Mouse (Mus musculus) cerebellum, postnatal 14 days (tissue): Measurements from ENCODE around the gene Nmt1.

Experiments used
- DNase-seq, 2 experiments: peaks; one replicate each; pipeline ENCODE4 v3.0.0; 2021; ENCODE audit warnings: mixed read lengths in 2 of 2

The Nmt1 gene

DNA sequence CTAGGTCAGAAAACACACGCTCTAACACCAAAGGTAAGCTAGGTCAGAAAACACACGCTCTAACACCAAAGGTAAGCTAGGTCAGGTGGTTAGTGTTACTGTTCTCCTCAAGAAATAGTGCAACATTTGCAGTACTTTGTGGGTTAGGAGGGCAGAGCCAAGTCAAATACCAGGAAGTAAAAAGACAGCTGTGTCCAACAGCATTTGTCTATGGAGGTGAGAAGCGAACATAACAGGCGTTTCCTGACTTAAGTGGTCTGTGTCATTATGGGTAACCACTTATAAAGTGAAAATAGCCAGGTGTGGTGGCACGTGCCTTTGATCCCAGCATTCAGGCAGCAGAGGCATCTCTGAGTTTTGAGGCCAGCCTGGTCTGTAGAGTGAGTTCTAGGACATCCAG is 21.6 kb downstream of the Nmt1 start:
- no peak for DNase-seq

DNA sequence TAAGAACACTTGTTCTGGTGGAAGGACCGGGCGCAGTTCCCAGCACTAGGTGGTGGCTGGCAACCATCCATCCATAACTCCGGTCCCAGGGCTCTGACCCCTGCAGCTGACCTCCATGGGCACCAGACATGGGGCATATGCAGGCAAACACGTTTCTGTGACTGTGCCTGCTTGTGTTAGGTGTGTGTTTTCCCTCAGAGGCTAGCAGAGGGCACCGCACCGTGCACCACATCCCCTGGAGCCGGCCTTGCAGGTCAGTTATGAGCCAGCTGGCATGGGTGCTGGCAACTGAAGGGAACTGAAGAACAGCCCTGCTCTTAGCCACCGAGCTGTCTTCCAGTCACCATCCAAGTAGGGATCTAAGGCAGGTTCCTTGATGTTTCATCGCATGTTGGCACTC is 22.2 kb downstream of the Nmt1 start:
- DNase-seq: peak; percentile 32 to 37

DNA sequence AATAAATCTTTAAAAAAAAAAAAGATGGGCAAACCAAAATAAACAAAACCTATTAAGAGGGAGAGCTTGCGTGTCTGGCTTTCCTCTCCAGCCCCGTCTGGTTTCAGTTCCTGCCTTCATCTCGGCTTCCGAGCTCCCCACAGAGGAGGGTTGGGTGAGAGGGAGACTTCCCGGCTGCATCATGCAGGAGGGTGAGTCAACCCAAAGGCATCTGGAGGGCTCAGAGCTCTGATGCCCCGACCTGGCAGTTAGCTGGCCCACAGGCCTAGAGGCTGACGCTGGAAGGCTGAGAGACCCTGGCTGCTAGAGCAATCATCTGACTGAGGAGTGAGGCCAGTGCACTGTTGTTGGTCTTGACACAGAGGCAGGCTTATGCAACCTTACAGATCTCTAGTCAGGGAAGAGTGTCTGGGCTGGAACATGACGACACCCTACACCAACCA is 23.3 kb downstream of the Nmt1 start:
- DNase-seq: no peak

DNA sequence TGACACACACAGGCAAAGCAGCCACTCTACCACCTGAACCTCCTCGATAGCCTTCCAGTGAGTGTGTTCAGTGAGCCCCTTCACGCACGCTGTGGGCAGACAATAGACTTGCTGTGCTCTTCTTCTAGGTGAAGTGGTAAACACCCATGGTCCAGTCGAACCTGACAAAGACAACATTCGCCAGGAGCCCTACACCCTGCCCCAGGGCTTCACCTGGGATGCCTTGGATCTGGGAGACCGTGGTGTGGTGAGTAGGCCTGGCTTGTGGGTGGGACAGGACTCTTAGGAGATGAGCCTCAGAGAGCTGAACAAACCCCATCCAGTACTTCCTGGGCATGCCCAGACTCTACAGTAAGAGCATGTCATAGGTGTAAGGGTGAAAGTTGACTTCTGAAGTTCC is 24.1 kb downstream of the Nmt1 start:
- no peak for DNase-seq

DNA sequence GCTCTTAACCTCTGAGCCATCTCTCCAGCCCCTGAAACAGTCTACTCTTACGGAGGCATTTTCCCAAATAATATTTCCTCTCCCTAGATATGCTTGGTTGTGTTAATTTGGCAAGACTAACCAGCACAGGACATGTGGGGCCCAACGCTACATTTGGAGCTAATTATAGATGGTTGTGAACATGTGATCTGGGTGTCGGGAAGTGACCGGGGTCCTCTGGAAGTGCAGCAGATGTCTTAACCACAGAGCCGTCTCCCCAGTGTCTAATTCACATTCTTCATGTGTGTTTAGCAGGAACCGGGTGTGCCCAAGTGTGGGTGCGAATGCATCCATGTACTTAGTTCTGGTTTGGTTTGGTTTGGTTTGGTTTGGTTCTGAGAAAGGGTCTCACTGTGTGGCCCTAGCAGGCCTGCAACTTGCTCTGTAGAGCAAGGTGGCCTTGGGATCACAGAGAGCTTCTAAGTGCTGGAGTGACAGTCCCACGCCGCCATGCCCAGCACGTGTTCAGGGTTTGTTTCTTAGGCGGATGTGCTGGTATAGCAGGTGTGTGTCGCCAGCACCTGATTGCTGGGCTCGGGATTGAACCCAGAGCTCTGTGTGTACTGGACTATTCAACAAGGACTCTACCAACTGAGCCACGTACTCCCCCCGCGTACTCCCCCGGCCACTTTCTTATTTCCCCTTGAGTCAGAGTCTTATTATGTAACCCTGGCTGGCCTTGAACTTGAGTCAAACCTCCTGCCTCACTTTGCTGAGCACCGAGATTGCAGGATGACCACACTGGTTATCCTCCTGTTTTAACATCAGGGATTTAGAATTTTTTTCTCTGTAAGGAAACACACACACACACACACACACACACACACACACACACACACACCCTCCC is 25.4 kb downstream of the Nmt1 start:
- no peak for DNase-seq

DNA sequence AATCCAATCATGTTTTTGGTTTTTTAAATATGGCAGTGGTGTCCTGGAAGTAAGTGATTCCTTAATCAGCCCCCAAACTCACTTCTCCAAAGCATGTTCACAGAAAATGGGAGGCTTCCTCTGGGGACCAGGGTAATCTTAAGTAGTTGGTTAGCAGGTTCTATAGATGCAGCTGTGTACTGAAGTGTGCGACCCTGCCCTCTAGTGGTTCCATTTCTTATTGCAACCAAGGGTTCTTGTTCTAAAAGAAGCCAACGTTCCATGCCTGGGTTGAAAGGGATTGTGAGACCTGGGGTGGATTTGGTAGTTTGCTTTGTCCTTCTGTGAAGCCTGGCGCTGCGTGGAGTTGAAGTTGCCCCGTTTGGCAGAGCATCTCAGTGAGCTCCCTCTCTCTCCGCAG is 26.8 kb downstream of the Nmt1 start:
- peak; percentile 87 to 89 for DNase-seq

DNA sequence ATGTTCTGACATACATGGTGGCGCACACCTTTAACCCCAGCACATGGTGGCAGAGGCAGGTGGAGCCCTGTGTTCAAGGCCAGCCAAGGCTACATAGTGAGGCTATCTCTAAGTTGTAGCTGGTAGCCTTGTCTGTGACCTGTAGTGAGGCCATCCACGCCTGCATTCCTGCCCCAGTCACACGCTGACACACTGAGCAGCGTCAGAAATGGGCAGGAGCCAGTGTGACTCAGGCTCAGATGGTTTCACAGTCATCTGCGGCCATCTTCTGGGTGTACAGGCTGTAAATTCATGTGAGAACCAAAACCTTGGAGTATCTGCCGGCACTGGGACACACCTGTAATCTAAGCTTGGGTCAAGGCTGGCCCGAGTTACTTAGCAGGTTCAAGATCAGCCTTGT is 28.6 kb downstream of the Nmt1 start:
- no peak for DNase-seq

DNA sequence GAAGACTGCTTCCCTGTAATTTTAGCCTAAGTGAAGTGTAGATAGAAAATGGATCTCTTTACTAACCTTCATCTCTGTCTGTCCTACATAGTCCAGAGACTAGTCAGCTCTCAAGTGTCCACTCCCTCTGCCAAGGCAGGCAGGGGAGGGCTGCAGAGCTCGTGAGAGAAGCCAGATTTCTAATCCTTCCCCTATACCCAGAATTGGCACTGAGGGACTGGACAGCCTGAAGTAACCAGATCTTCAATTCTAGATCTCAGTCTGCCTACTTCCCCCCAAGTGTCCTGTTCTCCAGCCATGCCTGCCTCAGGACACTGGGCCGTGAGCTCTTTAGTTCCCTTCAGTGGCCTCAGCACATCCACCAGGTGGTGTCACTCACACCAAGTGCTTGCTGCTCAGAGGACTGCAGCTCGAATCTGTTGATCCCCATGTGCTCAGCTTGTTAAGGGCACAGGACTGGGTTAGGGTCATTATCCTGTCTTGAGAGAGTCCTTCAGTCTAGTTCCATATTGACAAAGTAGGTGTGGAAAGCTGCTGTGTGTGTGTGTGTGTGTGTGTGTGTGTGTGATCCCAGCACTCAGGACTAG is 30.6 kb downstream of the Nmt1 start:
- DNase-seq: no peak

DNA sequence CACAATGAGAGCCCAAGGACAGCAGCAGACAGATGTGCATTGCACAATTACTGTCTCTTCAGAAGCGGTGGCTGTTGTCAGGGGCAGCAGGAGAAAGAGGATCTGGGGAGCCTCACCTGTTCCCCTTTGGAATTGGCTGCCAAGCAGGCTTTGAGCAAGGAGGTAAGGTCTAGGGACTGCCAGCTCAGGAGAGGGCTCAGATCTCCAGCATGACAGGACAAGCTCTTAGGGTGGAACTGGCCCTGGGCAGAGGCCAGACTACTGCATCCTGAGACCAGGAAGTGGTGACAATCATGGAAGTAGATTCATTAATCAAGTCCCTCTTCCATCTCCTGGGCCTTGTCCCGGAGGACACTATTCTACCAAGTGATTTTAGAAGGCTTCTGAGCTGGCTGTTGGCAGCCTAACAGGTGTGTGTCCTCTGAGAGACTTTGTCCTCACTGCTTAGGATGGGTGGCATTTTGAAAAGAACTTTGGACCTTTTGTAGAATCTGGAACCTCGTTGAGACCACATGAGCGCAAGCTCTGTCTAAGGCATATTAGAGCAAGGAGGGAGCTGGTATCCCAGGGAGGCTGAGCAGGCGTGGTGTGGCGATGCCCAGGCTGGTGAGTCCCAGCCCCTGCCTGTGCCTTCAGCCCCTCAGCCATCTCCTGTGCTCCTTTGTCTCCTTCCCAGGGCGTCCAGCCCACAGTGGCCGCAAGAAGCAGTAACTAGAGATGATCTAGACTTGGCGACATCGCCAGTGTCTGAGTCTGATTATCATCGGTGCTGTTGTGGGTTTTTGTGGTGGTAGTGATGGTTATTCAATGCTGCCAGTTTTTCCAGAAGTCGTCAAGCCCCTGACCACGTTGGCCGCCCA is 38.4 kb downstream of the Nmt1 start:
- DNase-seq: no peak

DNA sequence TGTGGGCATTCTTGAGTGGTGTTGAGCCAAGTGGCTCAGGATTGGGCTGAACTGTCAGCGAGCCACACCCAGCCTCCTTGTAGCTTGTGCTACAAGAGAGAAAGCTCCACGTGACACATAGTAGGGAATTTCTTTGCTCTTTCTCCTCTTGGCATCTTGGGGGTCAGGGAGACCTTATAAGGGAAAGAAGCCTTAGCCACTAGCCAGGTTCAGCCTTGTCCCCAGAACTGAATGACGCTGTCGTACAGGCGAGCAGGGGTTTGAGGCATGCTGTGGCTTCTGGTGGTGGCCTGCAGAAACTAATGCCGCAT is 39.0 kb downstream of the Nmt1 start:
- no peak for DNase-seq

DNA sequence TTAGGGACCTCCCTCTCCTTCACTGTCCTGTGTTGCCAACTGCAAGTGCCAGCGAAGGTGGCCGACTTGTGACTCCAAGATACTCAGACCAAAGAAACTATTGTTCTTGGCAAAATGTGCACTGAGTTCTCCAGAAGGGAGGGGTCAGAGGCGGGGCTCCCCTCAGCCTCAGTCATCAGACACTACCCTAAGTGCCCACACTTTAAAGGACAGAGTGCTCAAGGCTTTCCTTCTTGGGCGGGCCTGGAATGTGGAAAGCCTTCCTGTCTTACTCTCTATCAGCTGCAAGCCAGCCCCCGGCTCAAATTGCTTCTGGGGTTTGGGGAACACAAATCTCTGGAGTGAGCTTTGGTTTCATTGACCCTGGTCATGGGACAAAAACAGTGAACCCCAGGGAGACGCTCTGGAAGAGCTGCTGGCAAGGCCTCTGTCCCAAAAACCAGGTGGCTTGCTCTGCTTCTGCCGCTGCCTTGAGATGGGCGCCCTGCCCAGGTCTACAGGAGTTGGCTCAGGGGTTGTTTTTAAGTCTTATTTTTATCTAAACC is 39.5 kb downstream of the Nmt1 start:
- DNase-seq: no peak

DNA sequence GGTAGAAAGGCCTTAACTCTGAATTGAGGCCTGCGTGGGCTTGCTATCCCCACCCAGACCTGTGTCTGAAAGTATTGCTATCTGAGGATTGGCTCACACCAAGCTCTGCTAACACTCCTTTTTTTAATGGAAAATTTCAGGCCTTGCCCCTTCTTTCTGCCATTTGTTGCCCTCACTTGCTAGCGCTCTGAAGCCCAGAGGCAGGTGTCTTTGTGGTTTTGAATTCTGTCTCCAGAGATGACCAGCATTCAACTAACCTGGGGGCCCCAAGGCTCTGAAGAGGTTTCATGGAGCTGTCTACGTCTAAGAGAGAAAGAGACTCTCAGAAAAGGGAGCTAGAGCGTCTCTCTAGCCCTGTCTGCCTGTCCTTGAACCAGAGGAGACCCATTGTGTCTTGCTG is 40.3 kb downstream of the Nmt1 start:
- DNase-seq: no peak

DNA sequence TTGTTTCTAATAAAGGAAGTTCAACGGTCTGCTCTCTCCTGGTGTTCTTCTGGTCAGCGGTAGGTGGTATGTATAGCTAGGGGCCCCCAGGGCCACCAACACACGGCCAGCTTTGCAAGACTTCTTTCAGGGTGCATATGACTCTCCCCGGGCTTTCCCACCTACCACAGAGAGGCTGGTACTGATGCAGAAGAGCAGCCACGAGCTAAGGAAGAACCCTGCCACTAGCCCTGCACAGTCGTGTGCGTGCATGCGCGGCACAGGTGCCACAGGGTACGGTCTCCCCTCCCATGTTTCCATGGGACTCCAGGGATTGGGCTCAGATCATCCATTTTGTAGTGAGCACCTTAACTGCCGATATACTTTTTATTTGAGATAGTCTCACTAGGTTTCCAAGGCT is 40.9 kb downstream of the Nmt1 start:
- no peak for DNase-seq

DNA sequence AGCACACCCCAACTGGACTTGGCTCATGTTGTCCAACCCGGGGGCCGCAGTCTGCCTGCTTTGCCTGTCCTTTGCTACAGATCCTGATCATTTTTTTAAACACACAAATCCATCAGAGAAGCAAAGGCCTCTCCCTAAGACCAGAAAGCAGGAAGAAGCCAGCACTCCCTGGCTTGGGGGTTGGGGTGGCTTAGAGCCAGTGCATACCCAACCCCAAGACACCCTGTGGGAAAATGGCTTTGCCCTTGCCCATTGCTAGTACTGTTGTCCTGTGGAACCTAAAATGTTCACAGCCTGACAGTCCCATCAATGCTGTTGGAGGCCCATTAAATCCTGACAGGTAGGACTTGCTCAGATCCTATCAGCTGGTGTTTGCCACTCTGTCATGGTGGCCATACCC is 41.7 kb downstream of the Nmt1 start:
- no peak for DNase-seq

DNA sequence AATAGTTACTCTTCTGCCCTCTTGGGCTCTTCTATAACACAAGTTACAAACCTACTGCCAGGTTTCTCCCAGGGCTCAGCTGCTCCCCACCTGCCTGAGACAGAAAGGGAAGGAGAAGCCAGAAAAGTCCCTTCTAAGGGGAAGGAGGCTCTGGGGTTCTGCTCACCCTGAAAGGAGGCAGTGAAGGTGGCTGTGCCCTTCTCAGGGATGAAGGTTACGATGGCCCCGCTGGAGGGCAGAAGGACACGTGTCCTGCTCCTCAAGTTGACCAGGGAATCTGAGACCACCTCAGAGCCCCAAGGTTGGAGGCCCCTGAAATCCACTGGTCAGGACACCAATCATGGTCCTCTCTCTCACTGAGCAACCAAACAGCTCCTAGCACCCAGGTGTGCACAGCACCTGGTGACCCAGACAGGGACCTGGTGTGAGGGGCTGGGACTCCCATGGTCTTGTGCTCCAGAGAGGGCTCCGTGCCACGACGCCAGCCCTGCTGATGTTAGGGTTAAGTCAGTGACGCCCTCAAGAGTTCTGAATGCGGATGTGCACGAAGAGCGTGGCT is 42.4 kb downstream of the Nmt1 start:
- no peak for DNase-seq

DNA sequence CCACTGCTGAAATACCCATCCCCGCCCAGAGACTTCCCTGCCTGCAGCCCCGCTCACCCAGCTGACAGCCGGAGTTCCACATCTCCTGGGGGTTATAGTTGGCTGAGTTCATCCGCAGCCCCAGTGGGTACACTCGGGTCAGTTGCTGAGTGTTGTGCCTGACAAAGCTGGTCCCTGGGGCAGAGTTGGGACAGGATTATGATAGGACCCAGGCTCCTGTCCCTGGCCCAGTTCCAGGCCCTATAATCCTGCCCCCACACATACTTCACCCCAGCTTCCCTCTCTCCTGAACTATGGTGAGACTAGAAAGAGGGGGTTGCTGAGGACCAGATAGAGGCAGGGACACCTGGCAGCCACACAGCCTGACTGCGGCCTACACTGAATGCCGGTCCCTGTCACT is 45.7 kb downstream of the Nmt1 start:
- no peak for DNase-seq

DNA sequence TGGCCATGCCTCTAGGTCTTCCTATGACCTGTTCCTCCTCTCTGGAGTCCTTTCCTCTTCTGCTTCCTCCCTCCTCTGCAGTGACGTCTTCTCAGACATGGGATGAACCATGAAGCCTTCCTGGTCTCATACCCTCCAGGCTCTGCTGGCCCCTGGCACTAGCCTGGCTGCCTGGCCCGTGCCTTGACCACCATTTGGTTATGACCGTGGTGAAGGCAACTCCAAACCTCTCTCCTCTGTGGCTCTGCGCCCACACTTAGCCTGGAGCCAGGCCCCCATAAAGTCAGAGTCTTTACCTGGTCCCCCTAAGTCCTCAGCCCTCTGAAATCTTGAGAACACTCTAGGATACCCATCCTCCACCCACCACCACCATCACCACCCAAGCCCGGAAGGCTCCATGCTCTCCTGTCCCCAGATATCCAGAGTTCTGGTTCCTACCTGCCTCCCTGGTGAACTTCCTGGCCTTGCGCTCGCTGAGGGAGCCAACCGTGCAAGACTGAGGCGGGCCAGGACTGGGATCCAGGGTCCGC is 46.2 kb downstream of the Nmt1 start:
- no peak for DNase-seq

DNA sequence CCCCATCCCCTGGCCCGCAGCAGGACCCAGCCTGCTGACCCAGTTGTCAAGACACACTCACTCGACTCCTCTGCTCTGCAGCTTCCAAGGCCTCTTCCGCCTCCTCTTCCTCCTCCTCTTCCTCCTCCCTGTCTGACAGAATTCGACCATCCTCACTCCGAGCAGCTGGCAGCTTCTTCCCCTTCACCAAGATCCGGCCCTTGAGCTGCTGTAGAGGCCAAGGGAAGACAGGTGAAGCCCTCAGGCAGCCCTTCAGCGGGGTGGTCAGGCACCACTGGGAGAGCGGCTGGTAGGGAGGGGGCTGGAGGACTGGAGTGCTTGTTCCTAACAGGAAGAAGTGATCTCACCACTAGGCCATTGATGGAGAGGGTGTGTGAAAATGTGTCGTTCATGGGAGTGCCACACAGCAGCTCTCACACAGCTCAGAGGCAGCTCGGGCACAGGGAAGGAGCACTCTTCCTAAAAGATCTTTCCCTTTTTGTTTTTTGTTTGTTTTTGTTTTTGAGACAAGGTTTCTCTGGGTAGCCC is 46.9 kb downstream of the Nmt1 start:
- no peak for DNase-seq

DNA sequence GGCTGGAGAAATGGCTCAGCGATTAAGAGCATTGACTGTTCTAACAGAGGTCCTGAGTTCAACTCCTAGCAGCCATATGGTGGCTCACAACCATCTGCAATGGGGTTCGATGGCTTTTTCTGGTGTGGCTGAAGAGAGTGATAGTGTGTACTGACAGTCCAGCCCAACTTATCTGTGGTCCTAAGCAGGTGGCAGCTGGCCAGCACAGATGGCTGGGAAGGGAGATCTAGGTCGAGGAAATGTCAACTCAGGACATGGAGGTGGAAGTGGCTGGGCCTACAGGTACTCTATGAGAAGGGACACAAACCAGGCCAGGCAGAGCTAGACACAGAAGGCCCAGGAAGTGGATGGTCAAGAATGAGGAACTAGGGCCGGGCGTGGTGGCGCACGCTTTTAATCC is 48.0 kb downstream of the Nmt1 start:
- DNase-seq: peak; percentile 69 to 79

DNA sequence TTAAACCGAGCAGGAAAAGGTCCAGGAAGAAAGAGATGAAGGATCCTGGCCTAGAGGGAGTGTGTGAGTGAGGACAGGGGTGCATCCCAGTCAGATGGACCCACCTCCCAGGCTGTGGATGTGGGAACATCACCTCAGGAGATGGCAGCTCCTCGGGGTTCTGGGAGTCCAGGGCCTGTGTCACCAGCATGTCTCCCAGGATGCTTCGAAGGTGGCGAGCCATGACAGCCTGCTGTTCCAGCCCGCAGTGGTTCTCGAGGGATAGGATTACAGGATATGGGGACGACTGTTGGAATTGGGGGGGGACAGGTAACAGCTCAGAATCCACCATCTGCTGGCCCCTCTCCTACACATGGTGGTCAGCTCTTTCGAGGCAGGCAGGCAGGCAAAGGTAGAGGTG is 48.6 kb downstream of the Nmt1 start:
- no peak for DNase-seq

DNA sequence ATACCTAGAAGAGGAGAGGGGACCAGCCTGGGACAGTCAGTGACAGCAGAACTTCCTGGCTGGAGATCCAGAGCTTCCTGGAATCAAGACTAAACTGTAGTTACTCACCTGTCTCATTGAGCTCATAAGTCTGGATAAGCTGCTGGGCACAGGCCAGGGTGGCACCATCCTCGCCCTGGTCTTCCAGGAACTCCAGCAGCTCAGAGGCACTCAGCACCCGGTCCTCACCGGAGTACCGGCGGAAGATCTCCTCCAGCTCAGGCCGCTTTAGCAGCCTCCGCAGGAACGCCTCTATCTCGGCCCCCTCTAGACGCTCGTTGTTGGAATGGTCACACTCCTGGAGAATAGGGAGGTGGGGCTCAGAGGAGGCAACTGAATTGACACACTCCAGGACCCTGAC is 50.1 kb downstream of the Nmt1 start:
- DNase-seq: no peak

DNA sequence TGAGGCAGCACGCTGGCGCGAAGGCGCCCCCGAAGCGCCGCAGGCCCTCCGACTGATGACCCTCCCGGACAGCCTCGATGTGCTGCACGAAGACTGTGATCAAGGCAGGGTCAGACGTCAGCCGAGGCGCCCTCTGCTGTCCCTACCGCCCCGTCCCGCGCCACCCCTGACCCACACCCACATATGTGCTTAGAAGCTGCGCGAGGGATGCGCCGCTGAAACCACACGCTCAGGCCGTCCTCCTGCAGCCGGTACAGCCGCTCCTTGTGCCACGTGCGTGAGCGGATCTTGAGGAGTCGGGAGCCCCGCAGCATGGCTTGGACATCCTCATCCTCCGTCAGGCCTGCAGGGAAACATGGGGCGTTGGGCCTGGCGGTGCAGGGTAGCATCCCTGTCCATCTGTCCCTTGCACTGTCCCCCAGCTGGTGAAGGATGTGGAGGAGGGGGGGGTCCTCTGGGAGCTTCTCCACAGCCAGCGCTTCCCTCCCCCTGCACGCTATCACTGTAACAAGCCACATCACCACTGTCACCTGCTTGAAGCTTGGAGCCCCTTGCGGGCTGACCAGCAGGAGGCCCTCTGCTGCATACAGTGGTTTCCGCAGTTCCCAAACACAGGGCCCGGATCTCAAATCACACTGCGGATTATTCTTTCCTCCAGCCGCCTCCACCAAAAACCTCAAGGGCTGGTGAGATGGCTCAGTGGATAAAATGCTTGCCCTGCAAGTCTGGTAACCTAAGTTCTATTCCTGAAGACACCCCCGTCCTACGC is 52.5 kb downstream of the Nmt1 start:
- no peak for DNase-seq
